In genomic region chr15:85680460-85681224, GRCm38 (mm10) we compare ENCODE assay signal across 10 mouse cellular contexts. TPM values are rescaled to one million over a fixed set of nuclear protein-coding genes. Genes with fewer than 3 reads are reported as not detected.
DNase-seq lines count a peak whose midpoint lies in the region; ATAC-seq lines count a peak whose summit lies in the region.
"Had no signal": no experiment of that assay in that cellular context is flagged by ENCODE, and none has a peak within 500 bp of the region (broad histone marks: within the 10 kb centered on the region; RNA-seq: fewer than 3 reads in every experiment).

No protein-coding gene starts in this region.

- no peak overlapping the region for H3K4me3 ChIP-seq in kidney, embryonic 15.5 days (replicated peaks)
- H3K4me3 ChIP-seq in embryonic facial prominence, embryonic 14.5 days (ENCODE audit: low read depth, low read length) = peak overlapping the region; percentile 16
- H3K4me3 ChIP-seq in midbrain, embryonic 16.5 days (ENCODE audit: low read depth, low read length) = peak overlapping the region; percentile 27

- peak overlapping the region; percentile 33 for H3K4me2 ChIP-seq in kidney, embryonic 15.5 days
- peak overlapping the region; percentile 39 for H3K4me2 ChIP-seq in embryonic facial prominence, embryonic 14.5 days (ENCODE audit: low read depth, low read length)
- H3K4me2 ChIP-seq in midbrain, embryonic 16.5 days (ENCODE audit: low read length) = peak overlapping the region; percentile 54

- no peaks in the 10 kb centered on the region for H3K27me3 ChIP-seq in kidney, embryonic 15.5 days
- H3K27me3 ChIP-seq in embryonic facial prominence, embryonic 14.5 days (replicated peaks; ENCODE audit: control insufficient read depth, insufficient read depth, low read length) = no peaks in the 10 kb centered on the region
- H3K27me3 ChIP-seq in midbrain, embryonic 16.5 days (ENCODE audit: control insufficient read depth, insufficient read depth, low read depth, low read length) = no peaks in the 10 kb centered on the region

- no peak for ATAC-seq in kidney, embryonic 15.5 days (replicated peaks; ENCODE audit: low FRiP score)
- no peak for ATAC-seq in embryonic facial prominence, embryonic 14.5 days (ENCODE audit: low read depth)
- no peak for ATAC-seq in midbrain, embryonic 16.5 days
- no peak for ATAC-seq in inflammation-experienced regulatory T-cells, adult 6 months

- H3K36me3 ChIP-seq in kidney, embryonic 15.5 days = peaks cover 54% of the 10 kb centered on the region
- H3K36me3 ChIP-seq in embryonic facial prominence, embryonic 14.5 days (ENCODE audit: control insufficient read depth, insufficient read depth, low read length) = peaks cover 44% of the 10 kb centered on the region
- H3K36me3 ChIP-seq in midbrain, embryonic 16.5 days (ENCODE audit: control insufficient read depth, insufficient read depth, low read length) = no peaks in the 10 kb centered on the region

- no peaks in the 10 kb centered on the region for H3K9me3 ChIP-seq in kidney, embryonic 15.5 days (replicated peaks)
- H3K9me3 ChIP-seq in embryonic facial prominence, embryonic 14.5 days (ENCODE audit: control insufficient read depth, low read length) = no peaks in the 10 kb centered on the region
- H3K9me3 ChIP-seq in midbrain, embryonic 16.5 days (replicated peaks; ENCODE audit: control insufficient read depth, low read length, poor library complexity, severe bottlenecking) = no peaks in the 10 kb centered on the region

- H3K9ac ChIP-seq in kidney, embryonic 15.5 days = peak overlapping the region; percentile 32; the same call in 1 of the 2 replicates
- H3K9ac ChIP-seq in embryonic facial prominence, embryonic 14.5 days (ENCODE audit: low read depth, low read length) = 0 out of 2 replicates have a peak overlapping the region, but pooled peaks have one; percentile 31
- peak overlapping the region; percentile 59 for H3K9ac ChIP-seq in midbrain, embryonic 16.5 days (ENCODE audit: low read depth, low read length)

- H3K27ac ChIP-seq in kidney, embryonic 15.5 days = peak overlapping the region; percentile 46
- peak overlapping the region; percentile 77 for H3K27ac ChIP-seq in embryonic facial prominence, embryonic 14.5 days (replicated peaks; ENCODE audit: low read depth, low read length)
- H3K27ac ChIP-seq in midbrain, embryonic 16.5 days (ENCODE audit: low read length) = peak overlapping the region; percentile 78

- peaks cover 69% of the 10 kb centered on the region for H3K4me1 ChIP-seq in kidney, embryonic 15.5 days
- H3K4me1 ChIP-seq in embryonic facial prominence, embryonic 14.5 days (ENCODE audit: control insufficient read depth, insufficient read depth, low read length) = peaks cover 18% of the 10 kb centered on the region
- H3K4me1 ChIP-seq in midbrain, embryonic 16.5 days (ENCODE audit: control insufficient read depth, insufficient read depth, low read length) = peaks cover 22% of the 10 kb centered on the region

- DNase-seq in adrenal gland, postnatal 25 days = peak; percentile 43
- no peak for DNase-seq in adrenal gland, adult (ENCODE audit: inconsistent age in 2 of 2, low spot score in 1 of 2)
- DNase-seq in kidney, adult 18-20 months = no peak
- no peak for DNase-seq in embryonic facial prominence, embryonic 14.5 days (ENCODE audit: low spot score)
- no peak for DNase-seq in thymus, postnatal 36 days
- DNase-seq: adrenal gland, adult 2 months; thymus, postnatal 14 days had no signal

- WGBS in kidney, embryonic 15.5 days = 28% methylated on average over 13 of the region's 13 CpGs
- 39% methylated on average over 13 of the region's 13 CpGs for whole genome bisulfite sequencing in embryonic facial prominence, embryonic 14.5 days
- 37% methylated on average over 13 of the region's 13 CpGs for WGBS in midbrain, embryonic 16.5 days

RNA-seq across cellular contexts. Expression of gene Ppara, which starts 54.1 kb away (rescaled TPM):
- 28.5 and 42.3 TPM in 2 replicates for total RNA-seq in adrenal gland, postnatal 25 days (2021)
- polyA plus RNA-seq in kidney, embryonic 15.5 days (2015; fragmentation: Nextera tagmentation; extraction: Ambion mirVana) = 3.9 and 5.0 TPM in 2 replicates
- 3.5 and 6.0 TPM in 2 replicates for polyA plus RNA-seq in embryonic facial prominence, embryonic 14.5 days (2014; fragmentation: Nextera tagmentation; extraction: Ambion mirVana)
- polyA plus RNA-seq in midbrain, embryonic 16.5 days (2015; fragmentation: Nextera tagmentation; extraction: Ambion mirVana) = 1.5 and 1.9 TPM in 2 replicates
- not detected for polyA plus RNA-seq in inflammation-experienced regulatory T-cells, adult 6 months (2017; shearing (Covaris generic))
